Comparison of ENCODE assay signal across 8 mouse cellular contexts in the genomic region with DNA sequence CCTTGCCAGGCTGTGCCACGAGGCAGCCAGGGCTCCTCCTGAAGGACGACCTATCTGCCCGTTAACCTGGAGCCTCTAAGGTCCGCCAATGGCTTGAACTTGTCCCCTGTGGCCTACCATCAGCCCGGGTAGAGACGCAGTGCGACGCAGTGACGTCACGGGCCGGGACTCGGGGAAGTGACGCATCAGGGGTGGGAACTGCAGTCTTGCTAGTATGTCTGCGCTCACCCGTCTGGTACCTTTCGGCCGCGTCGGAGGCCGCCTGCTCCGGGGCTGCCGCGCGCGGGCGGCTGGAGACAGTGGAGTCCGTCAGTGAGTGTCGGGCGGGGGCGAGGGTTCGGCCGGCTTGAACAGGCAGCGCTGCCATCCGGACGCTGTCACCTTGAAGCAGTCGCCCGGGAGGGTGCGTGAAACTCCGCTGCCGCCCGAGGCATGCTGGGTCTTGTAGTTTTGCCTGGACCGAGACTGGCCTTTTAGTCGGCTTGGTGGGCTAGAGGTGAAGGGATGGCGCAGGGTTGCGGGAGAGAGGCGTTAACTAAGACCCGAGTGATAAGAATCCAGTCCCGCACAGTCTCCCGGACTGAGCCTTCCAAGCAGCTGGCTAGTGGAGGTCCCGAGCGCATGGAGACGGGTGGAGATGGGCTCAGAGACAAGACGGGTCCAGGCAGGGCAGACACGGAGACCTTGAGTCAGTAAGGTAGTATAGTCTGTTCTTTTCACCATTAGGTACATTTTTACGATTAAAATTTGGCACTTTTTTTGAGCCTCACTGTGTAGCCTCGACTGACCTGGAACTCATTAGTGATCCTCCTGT. TPM values are rescaled to one million over a fixed set of nuclear protein-coding genes. Genes with fewer than 3 reads are reported as not detected.
A peak's percentile ranks its signal among the peaks of the same experiment; 100 is the strongest.
DNase-seq lines count a peak whose midpoint lies in the region; ATAC-seq lines count a peak whose summit lies in the region.

Gene Ndufb2 (plus strand): TSS at position 174 of the 814 bp plus-strand sequence.

- peak within 1 kb of the TSS; percentile 97 for H3K27ac ChIP-seq in hindbrain, embryonic 14.5 days

- peak within 1 kb of the TSS; percentile 85 for H3K4me3 ChIP-seq in hindbrain, embryonic 14.5 days (replicated peaks; ENCODE audit: low read length)

- under 1% methylated on average over 56 of the region's 56 CpGs for WGBS in hindbrain, embryonic 14.5 days

- H3K4me1 ChIP-seq in hindbrain, embryonic 14.5 days (replicated peaks; ENCODE audit: control insufficient read depth, insufficient read depth, low read length): peaks cover 16% of the 10 kb centered on the region

- no peaks in the 10 kb centered on the region for H3K9me3 ChIP-seq in hindbrain, embryonic 14.5 days (ENCODE audit: control insufficient read depth, low read length)

- peak; percentile 98 for ATAC-seq in hindbrain, embryonic 14.5 days (ENCODE audit: low FRiP score)

- no peaks in the 10 kb centered on the region for H3K27me3 ChIP-seq in hindbrain, embryonic 14.5 days (ENCODE audit: control insufficient read depth, insufficient read depth, low read length)

- H3K9ac ChIP-seq in hindbrain, embryonic 14.5 days: peak within 1 kb of the TSS; percentile 86

- H3K36me3 ChIP-seq in hindbrain, embryonic 14.5 days (replicated peaks; ENCODE audit: control insufficient read depth, insufficient read depth): peaks cover 37% of the 10 kb centered on the region

- DNase-seq in R1 (ENCODE audit: low read depth, low spot score): peak; percentile 96
- peak; percentile 98 for DNase-seq in cerebellum, postnatal 25 days
- DNase-seq in frontal cortex, postnatal 25 days (ENCODE audit: low spot score in 2 of 2): peak; percentile 90 to 94
- DNase-seq in hindbrain, embryonic 14.5 days (ENCODE audit: low spot score): peak; percentile 97
- peak; percentile 96 for DNase-seq in layer of hippocampus, postnatal 36 days
- peak; percentile 96 for DNase-seq in lung, postnatal 36 days
- DNase-seq in retina, postnatal 1 day: peak; percentile 96
- DNase-seq in urinary bladder, adult 18-20 months (ENCODE audit: low spot score in 2 of 2): peak; percentile 92 to 96

- peak within 1 kb of the TSS; percentile 69 for H3K4me2 ChIP-seq in hindbrain, embryonic 14.5 days (replicated peaks)

RNA-seq across cellular contexts. Expression of gene Ndufb2, which starts in this region (rescaled TPM):
- 525 and 566 TPM in 2 replicates for polyA plus RNA-seq in hindbrain, embryonic 14.5 days (2014; fragmentation: Nextera tagmentation; extraction: Ambion mirVana)
- total RNA-seq in layer of hippocampus, postnatal 36 days (2021): 100 to 1,000 TPM; 183 to 193 TPM

Comparison
In these comparisons a context has a peak if more than half of its experiments do, and no peak if none do; other contexts are left out.
1. Peak in every context shown above with its lines: DNase-seq, ATAC-seq, H3K4me3 ChIP-seq and H3K27ac ChIP-seq.